Mouse (Mus musculus) MEL (cell line): ENCODE measurements around the gene Ncmap.

Experiments used
- CTCF ChIP-seq, 3 experiments: IDR thresholded peaks in 2 of 3; conservative IDR thresholded peaks in 1 of 3; 2 replicates each; pipeline ENCODE4 v1.5.1; 2011 to 2012; ENCODE audit warnings: low read length in 3 of 3, low read depth in 2 of 3, mild to moderate bottlenecking in 2 of 3, improper control_type of control experiment in 1 of 3, inconsistent platforms in 1 of 3, mixed read lengths in 1 of 3, moderate library complexity in 1 of 3; ENCODE audit not compliant: control insufficient read depth in 1 of 3, insufficient read depth in 1 of 3, poor library complexity in 1 of 3, severe bottlenecking in 1 of 3
- MAX ChIP-seq: IDR thresholded peaks from 2 replicates; pipeline ENCODE4 v1.6.1; 2011; ENCODE audit warnings: low read length, improper control_type of control experiment
- POLR2A ChIP-seq, 2 experiments: IDR thresholded peaks; 2 replicates each; pipeline ENCODE4 v1.6.1; 2011 to 2012; ENCODE audit warnings: low read length in 2 of 2, mild to moderate bottlenecking in 2 of 2, control low read depth in 1 of 2, improper control_type of control experiment in 1 of 2, low read depth in 1 of 2, moderate library complexity in 1 of 2; ENCODE audit not compliant: control insufficient read depth in 1 of 2, insufficient read depth in 1 of 2, poor library complexity in 1 of 2
- TCF12 ChIP-seq: IDR thresholded peaks from 2 replicates; pipeline ENCODE4 v1.6.1; 2014; ENCODE audit warnings: low read depth, mild to moderate bottlenecking, inconsistent platforms, low read length, improper control_type of control experiment, moderate library complexity
- ZMIZ1 ChIP-seq: IDR thresholded peaks from 2 replicates; pipeline ENCODE4 v1.6.1; 2012; ENCODE audit warnings: low read depth, mild to moderate bottlenecking, inconsistent platforms, low read length, improper control_type of control experiment, moderate library complexity

- TF ChIP-seq ZMIZ1 (no peak), POLR2A (IDR thresholded peaks at IDR 0.05; ENCODE audit: control insufficient read depth in 1 of 2, insufficient read depth in 1 of 2, low read depth in 1 of 2, low read length in 2 of 2, poor library complexity in 1 of 2) (no peak), TCF12 (no peak), MAX (no peak), CTCF (IDR thresholded peaks at IDR 0.05 in 2 of 3, conservative IDR thresholded peaks at IDR 0.05 in 1 of 3; ENCODE audit: control insufficient read depth in 1 of 3, insufficient read depth in 1 of 3, low read depth in 2 of 3, low read length in 3 of 3, poor library complexity in 1 of 3, severe bottlenecking in 1 of 3) (no peak)
These were observed 32.1 kb upstream of the Ncmap start for GRCm38 (mm10) chr4:135429990-135430760.
